Mouse (Mus musculus): ENCODE results near the gene Ubap1l. TPM values are rescaled to one million over a fixed set of nuclear protein-coding genes. Genes with fewer than 3 reads are reported as not detected.

Ubap1l gene
- total RNA-seq, 1 experiment: 4.5 TPM

DNA sequence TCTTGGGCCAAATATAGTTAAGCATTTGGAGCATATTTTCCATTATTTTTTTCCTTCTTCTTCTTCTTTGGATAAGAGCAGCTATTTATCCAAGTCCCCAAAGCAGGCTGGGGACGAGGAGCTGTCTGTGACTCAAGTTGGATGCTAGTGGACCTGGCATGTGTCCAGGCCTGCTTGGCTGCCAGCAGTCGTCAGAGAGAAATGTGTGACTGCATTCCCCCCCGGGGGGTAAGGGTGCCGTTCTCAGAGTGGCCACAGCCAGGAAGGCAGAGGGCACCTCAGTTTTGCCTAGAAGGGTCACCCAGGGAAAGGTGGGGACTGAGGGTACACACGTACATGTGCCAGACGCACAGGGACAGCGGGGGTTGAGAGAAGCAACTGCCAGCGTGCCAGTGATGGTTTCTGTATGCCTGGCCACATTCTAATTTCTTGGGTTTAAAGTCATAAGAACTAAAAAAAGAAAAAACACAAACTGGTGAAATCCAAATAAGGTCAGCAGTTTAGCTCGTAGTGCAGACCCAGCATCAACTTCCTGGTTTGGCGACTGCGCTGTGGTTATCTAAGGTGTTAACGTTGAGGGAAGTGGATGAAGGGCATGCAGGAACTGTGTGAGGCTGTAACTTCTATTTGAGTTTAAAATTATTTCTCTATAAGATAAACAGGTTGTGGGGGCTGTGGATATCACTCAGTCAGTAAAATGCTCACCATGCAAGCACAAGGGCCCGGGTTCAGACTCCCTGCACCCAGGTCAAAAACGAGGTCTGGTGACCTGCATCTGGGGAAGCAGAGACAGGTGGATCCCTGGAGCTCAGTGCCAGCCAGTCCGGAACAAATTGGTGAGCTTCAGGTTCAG is 43.7 kb downstream of the Ubap1l start:
- TF ChIP-seq CHD2 (IDR thresholded peaks at IDR 0.05; ENCODE audit: low read depth, low read length) (no peak), HCFC1 (IDR thresholded peaks at IDR 0.05; ENCODE audit: borderline replicate concordance, insufficient read depth, low read length) (no peak), ZC3H11A (IDR thresholded peaks at IDR 0.05; ENCODE audit: borderline replicate concordance, low read depth, low read length) (no peak), MAFK (IDR thresholded peaks at IDR 0.05; ENCODE audit: insufficient read depth, low read depth, low read length) (no peak), ZNF384 (IDR thresholded peaks at IDR 0.05; ENCODE audit: low read depth, low read length) (no peak)
- in situ Hi-C loops (cut with MboI; ENCODE audit: low sequenced_read_pairs in 2 of 2, unreplicated experiment in 2 of 2): no loop called here
- no peak overlapping the region for H3K9ac ChIP-seq (ENCODE audit: insufficient read depth, low read depth, low read length, poor library complexity, severe bottlenecking)
- no peak overlapping the region for H3K27ac ChIP-seq (ENCODE audit: insufficient read depth, low read depth, low read length, poor library complexity, severe bottlenecking)
- H3K4me1 ChIP-seq (ENCODE audit: control insufficient read depth in 2 of 2, insufficient read depth in 2 of 2, low read length in 2 of 2, poor library complexity in 1 of 2): no peaks in the 10 kb centered on the region
- H3K9me3 ChIP-seq (ENCODE audit: control insufficient read depth, insufficient read depth, low read depth, low read length): no peaks in the 10 kb centered on the region
- no peak overlapping the region for H3K4me3 ChIP-seq (ENCODE audit: insufficient read depth in 1 of 2, low read depth in 1 of 2, low read length in 2 of 2, poor library complexity in 1 of 2, severe bottlenecking in 1 of 2)
- no peaks in the 10 kb centered on the region for H3K36me3 ChIP-seq (ENCODE audit: control insufficient read depth, insufficient read depth, low read length, poor library complexity, severe bottlenecking)
- DNase-seq (ENCODE audit: low read depth, low spot score): no peak

DNA sequence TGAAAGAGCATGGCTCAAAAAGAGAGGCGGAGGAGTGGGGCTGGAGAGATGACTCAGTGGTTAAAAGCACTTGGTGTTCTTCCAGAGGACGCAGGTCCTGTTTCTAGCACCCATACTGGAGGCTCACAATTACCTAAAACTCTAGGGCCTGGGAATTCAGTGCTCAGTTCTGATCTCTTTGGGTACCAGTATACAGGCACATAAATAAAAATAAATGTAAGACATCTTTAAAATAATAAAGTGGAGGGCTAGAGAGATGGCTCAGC is 44.3 kb downstream of the Ubap1l start:
- no peak for TF ChIP-seq HCFC1 (IDR thresholded peaks at IDR 0.05; ENCODE audit: borderline replicate concordance, insufficient read depth, low read length)
- no peak for TF ChIP-seq ZNF384 (IDR thresholded peaks at IDR 0.05; ENCODE audit: low read depth, low read length)
- no peak for TF ChIP-seq MAFK (IDR thresholded peaks at IDR 0.05; ENCODE audit: insufficient read depth, low read depth, low read length)
- no peak for TF ChIP-seq CHD2 (IDR thresholded peaks at IDR 0.05; ENCODE audit: low read depth, low read length)
- no peak for TF ChIP-seq ZC3H11A (IDR thresholded peaks at IDR 0.05; ENCODE audit: borderline replicate concordance, low read depth, low read length)
- H3K4me3 ChIP-seq (ENCODE audit: insufficient read depth in 1 of 2, low read depth in 1 of 2, low read length in 2 of 2, poor library complexity in 1 of 2, severe bottlenecking in 1 of 2): no peak overlapping the region
- no peak overlapping the region for H3K27ac ChIP-seq (ENCODE audit: insufficient read depth, low read depth, low read length, poor library complexity, severe bottlenecking)
- H3K36me3 ChIP-seq (ENCODE audit: control insufficient read depth, insufficient read depth, low read length, poor library complexity, severe bottlenecking): no peaks in the 10 kb centered on the region
- in situ Hi-C loops (cut with MboI; ENCODE audit: low sequenced_read_pairs in 2 of 2, unreplicated experiment in 2 of 2): no loop called here
- DNase-seq (ENCODE audit: low read depth, low spot score): no peak
- H3K4me1 ChIP-seq (ENCODE audit: control insufficient read depth in 2 of 2, insufficient read depth in 2 of 2, low read length in 2 of 2, poor library complexity in 1 of 2): no peaks in the 10 kb centered on the region
- no peak overlapping the region for H3K9ac ChIP-seq (ENCODE audit: insufficient read depth, low read depth, low read length, poor library complexity, severe bottlenecking)
- no peaks in the 10 kb centered on the region for H3K9me3 ChIP-seq (ENCODE audit: control insufficient read depth, insufficient read depth, low read depth, low read length)

DNA sequence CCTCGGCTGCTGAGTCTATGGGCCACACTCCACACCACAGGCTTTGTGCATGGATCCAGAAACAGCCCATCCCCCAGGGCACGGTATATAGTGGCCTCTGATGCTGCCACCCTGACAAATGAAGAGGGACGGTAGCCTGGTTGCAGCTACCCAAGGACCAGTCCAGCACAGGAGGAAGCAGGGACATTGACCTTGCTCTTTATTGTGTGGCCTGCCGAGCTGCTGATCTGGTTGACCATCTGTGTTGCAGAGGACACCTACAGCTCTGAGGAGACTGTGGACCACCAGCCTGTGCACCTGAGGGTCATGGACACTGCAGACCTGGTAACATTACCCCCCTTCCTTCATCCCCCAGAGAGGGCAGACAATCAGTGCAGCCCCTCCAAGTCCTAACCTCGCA is 46.5 kb downstream of the Ubap1l start:
- TF ChIP-seq ZC3H11A (IDR thresholded peaks at IDR 0.05; ENCODE audit: borderline replicate concordance, low read depth, low read length): no peak
- no peak for TF ChIP-seq MAFK (IDR thresholded peaks at IDR 0.05; ENCODE audit: insufficient read depth, low read depth, low read length)
- no peak for TF ChIP-seq CHD2 (IDR thresholded peaks at IDR 0.05; ENCODE audit: low read depth, low read length)
- TF ChIP-seq HCFC1 (IDR thresholded peaks at IDR 0.05; ENCODE audit: borderline replicate concordance, insufficient read depth, low read length): no peak
- no peak for TF ChIP-seq ZNF384 (IDR thresholded peaks at IDR 0.05; ENCODE audit: low read depth, low read length)
- H3K27ac ChIP-seq (ENCODE audit: insufficient read depth, low read depth, low read length, poor library complexity, severe bottlenecking): no peak overlapping the region
- no peak for DNase-seq (ENCODE audit: low read depth, low spot score)
- H3K4me3 ChIP-seq (ENCODE audit: insufficient read depth in 1 of 2, low read depth in 1 of 2, low read length in 2 of 2, poor library complexity in 1 of 2, severe bottlenecking in 1 of 2): no peak overlapping the region
- in situ Hi-C loops (cut with MboI; ENCODE audit: low sequenced_read_pairs in 2 of 2, unreplicated experiment in 2 of 2): no loop called here
- H3K9ac ChIP-seq (ENCODE audit: insufficient read depth, low read depth, low read length, poor library complexity, severe bottlenecking): no peak overlapping the region
- H3K9me3 ChIP-seq (ENCODE audit: control insufficient read depth, insufficient read depth, low read depth, low read length): no peaks in the 10 kb centered on the region
- no peaks in the 10 kb centered on the region for H3K36me3 ChIP-seq (ENCODE audit: control insufficient read depth, insufficient read depth, low read length, poor library complexity, severe bottlenecking)
- no peaks in the 10 kb centered on the region for H3K4me1 ChIP-seq (ENCODE audit: control insufficient read depth in 2 of 2, insufficient read depth in 2 of 2, low read length in 2 of 2, poor library complexity in 1 of 2)

DNA sequence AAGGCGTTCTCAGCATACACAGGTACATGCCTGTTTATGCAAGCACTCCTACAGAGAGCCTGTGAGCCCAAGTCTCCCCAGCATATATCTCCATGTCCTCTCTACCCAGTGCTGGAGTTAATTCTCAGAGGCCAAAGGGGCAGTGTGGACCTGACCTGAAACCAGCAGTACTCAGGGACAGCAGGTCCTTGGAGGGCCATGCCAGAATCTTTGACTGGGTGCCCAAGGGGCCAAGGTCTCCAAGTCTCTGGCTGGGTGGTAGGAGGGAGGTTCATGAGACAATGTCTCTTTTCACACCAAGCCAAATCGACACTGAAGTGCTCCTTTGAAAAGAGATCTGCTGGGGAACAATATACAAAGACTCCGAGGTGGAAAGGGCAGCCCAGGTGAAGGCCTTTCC is 47.0 kb downstream of the Ubap1l start:
- Histone ChIP-seq H3K27ac (ENCODE audit: insufficient read depth, low read depth, low read length, poor library complexity, severe bottlenecking) (no peak overlapping the region), H3K36me3 (ENCODE audit: control insufficient read depth, insufficient read depth, low read length, poor library complexity, severe bottlenecking) (no peaks in the 10 kb centered on the region), H3K4me3 (ENCODE audit: insufficient read depth in 1 of 2, low read depth in 1 of 2, low read length in 2 of 2, poor library complexity in 1 of 2, severe bottlenecking in 1 of 2) (no peak overlapping the region), H3K9me3 (ENCODE audit: control insufficient read depth, insufficient read depth, low read depth, low read length) (no peaks in the 10 kb centered on the region), H3K4me1 (ENCODE audit: control insufficient read depth in 2 of 2, insufficient read depth in 2 of 2, low read length in 2 of 2, poor library complexity in 1 of 2) (no peaks in the 10 kb centered on the region), H3K9ac (ENCODE audit: insufficient read depth, low read depth, low read length, poor library complexity, severe bottlenecking) (no peak overlapping the region)
- in situ Hi-C loops (cut with MboI; ENCODE audit: low sequenced_read_pairs in 2 of 2, unreplicated experiment in 2 of 2): no loop called here
- TF ChIP-seq CHD2 (IDR thresholded peaks at IDR 0.05; ENCODE audit: low read depth, low read length) (no peak), HCFC1 (IDR thresholded peaks at IDR 0.05; ENCODE audit: borderline replicate concordance, insufficient read depth, low read length) (no peak), ZNF384 (IDR thresholded peaks at IDR 0.05; ENCODE audit: low read depth, low read length) (no peak), ZC3H11A (IDR thresholded peaks at IDR 0.05; ENCODE audit: borderline replicate concordance, low read depth, low read length) (no peak), MAFK (IDR thresholded peaks at IDR 0.05; ENCODE audit: insufficient read depth, low read depth, low read length) (no peak)
- no peak for DNase-seq (ENCODE audit: low read depth, low spot score)
